Mouse (Mus musculus): ENCODE data around the gene Cd3g. TPM values are rescaled to one million over a fixed set of nuclear protein-coding genes. Genes with fewer than 3 reads are reported as not detected.

Gene Cd3g
- polyA plus RNA-seq, 1 experiment: not detected

DNA sequence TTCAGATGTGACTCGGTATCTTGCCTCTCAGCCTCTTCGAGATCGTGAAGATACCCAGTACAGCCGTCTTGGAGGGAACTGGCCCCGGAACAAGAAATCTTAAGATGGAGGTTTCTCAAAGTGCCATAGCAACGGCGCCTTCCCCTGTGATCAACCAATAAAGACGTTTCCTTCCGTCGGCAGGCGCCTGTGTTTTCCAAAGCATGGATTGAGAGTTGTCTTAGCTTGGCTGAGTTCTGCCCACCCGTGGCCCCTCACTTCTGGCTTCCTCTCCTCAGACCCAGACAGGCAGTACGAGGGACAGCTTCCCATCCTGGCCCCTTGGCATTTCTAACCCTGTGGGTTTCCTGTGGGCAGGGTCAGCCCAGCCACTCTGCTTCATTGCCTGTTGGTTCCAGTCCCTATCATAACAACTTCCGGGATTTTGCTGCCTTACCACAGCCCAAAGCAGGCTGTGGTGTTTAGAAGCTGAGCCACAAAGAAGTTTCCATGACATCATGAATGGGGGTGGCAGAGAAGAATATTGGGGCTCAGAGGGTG, 6.1 kb upstream of the Cd3g start:
- Histone ChIP-seq H3ac (ENCODE audit: control insufficient read depth, insufficient read length, low read depth) (no peak overlapping the region), H3K27me3 (ENCODE audit: control insufficient read depth, insufficient read depth, insufficient read length) (peaks cover 12% of the 10 kb centered on the region), H3K4me3 (ENCODE audit: insufficient read depth, poor library complexity, severe bottlenecking) (no peak overlapping the region), H3K79me2 (ENCODE audit: control insufficient read depth, insufficient read depth) (no peaks in the 10 kb centered on the region), H3K79me3 (ENCODE audit: low read depth) (no peaks in the 10 kb centered on the region), H3K36me3 (ENCODE audit: control insufficient read depth, insufficient read depth) (no peaks in the 10 kb centered on the region)
- TF ChIP-seq USF1 (IDR thresholded peaks at IDR 0.05; ENCODE audit: low read depth) (no peak), CTCF (IDR thresholded peaks at IDR 0.05; ENCODE audit: control insufficient read depth, insufficient read depth, insufficient read length) (no peak), MYOG (IDR thresholded peaks at IDR 0.05; ENCODE audit: control insufficient read depth, extremely low read depth, insufficient read length) (no peak), MAX (IDR thresholded peaks at IDR 0.05) (no peak), FOSL1 (IDR thresholded peaks at IDR 0.05; ENCODE audit: insufficient read depth, low read length, poor library complexity, severe bottlenecking) (no peak), MYOD1 (IDR thresholded peaks at IDR 0.05; ENCODE audit: control insufficient read depth, insufficient read length, low read depth) (no peak), CEBPB (IDR thresholded peaks at IDR 0.05; ENCODE audit: low read depth) (no peak)

DNA sequence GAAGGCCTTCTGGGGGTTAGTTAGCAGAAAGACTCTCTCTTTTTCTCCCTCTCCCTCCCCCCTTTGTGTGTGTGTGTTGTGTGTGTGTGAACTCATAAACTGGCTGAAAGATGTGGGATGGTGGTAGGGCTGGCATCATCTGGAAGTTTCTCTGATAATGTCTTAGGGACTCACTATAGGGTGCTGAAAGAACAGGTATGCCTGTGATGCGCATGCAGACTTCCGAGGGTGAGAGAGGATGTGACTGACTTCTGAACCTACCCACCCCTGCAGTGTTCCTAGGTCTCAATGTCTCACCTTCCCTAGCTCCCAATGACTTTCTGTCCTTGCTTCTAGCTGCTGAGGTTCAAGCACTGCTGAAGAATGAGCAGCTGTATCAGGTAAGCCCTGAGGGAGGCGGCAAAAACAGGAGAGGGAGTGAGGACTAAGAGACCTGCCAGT, 5.5 kb upstream of the Cd3g start:
- no peak overlapping the region for H3K4me3 ChIP-seq (ENCODE audit: insufficient read depth, poor library complexity, severe bottlenecking)
- H3K27me3 ChIP-seq (ENCODE audit: control insufficient read depth, insufficient read depth, insufficient read length): peaks cover 15% of the 10 kb centered on the region
- no peaks in the 10 kb centered on the region for H3K36me3 ChIP-seq (ENCODE audit: control insufficient read depth, insufficient read depth)
- no peaks in the 10 kb centered on the region for H3K79me2 ChIP-seq (ENCODE audit: control insufficient read depth, insufficient read depth)
- TF ChIP-seq USF1 (IDR thresholded peaks at IDR 0.05; ENCODE audit: low read depth) (no peak), CEBPB (IDR thresholded peaks at IDR 0.05; ENCODE audit: low read depth) (no peak), CTCF (IDR thresholded peaks at IDR 0.05; ENCODE audit: control insufficient read depth, insufficient read depth, insufficient read length) (no peak), MYOG (IDR thresholded peaks at IDR 0.05; ENCODE audit: control insufficient read depth, extremely low read depth, insufficient read length) (no peak), MAX (IDR thresholded peaks at IDR 0.05) (no peak), FOSL1 (IDR thresholded peaks at IDR 0.05; ENCODE audit: insufficient read depth, low read length, poor library complexity, severe bottlenecking) (no peak), MYOD1 (IDR thresholded peaks at IDR 0.05; ENCODE audit: control insufficient read depth, insufficient read length, low read depth) (no peak)
- H3K79me3 ChIP-seq (ENCODE audit: low read depth): no peaks in the 10 kb centered on the region
- H3ac ChIP-seq (ENCODE audit: control insufficient read depth, insufficient read length, low read depth): no peak overlapping the region

DNA sequence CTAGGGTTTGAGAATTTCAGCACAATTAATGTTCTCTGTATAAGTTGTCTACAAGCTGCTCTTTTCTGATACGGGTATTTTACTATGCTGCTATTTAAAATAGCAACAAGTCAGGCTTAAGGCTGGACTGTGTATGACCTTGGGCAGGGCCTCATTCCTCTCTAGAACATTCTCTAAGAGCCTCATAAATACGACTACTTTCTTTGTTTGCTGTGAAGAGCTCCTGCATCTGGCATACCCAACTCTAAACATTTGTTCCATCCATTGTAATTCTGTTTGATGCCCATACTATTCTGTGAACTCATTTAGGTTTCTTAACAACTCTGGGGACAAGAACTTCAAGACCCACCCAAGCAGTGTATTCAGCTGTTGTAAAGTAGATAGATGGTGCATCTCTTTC, 2.8 kb upstream of the Cd3g start:
- Histone ChIP-seq H3K36me3 (ENCODE audit: control insufficient read depth, insufficient read depth) (no peaks in the 10 kb centered on the region), H3ac (ENCODE audit: control insufficient read depth, insufficient read length, low read depth) (no peak overlapping the region), H3K79me3 (ENCODE audit: low read depth) (no peaks in the 10 kb centered on the region), H3K27me3 (ENCODE audit: control insufficient read depth, insufficient read depth, insufficient read length) (peaks cover 30% of the 10 kb centered on the region), H3K79me2 (ENCODE audit: control insufficient read depth, insufficient read depth) (no peaks in the 10 kb centered on the region), H3K4me3 (ENCODE audit: insufficient read depth, poor library complexity, severe bottlenecking) (no peak overlapping the region)
- no peak for TF ChIP-seq MYOG (IDR thresholded peaks at IDR 0.05; ENCODE audit: control insufficient read depth, extremely low read depth, insufficient read length)
- no peak for TF ChIP-seq FOSL1 (IDR thresholded peaks at IDR 0.05; ENCODE audit: insufficient read depth, low read length, poor library complexity, severe bottlenecking)
- no peak for TF ChIP-seq MYOD1 (IDR thresholded peaks at IDR 0.05; ENCODE audit: control insufficient read depth, insufficient read length, low read depth)
- TF ChIP-seq MAX (IDR thresholded peaks at IDR 0.05): no peak
- no peak for TF ChIP-seq USF1 (IDR thresholded peaks at IDR 0.05; ENCODE audit: low read depth)
- TF ChIP-seq CEBPB (IDR thresholded peaks at IDR 0.05; ENCODE audit: low read depth): no peak

DNA sequence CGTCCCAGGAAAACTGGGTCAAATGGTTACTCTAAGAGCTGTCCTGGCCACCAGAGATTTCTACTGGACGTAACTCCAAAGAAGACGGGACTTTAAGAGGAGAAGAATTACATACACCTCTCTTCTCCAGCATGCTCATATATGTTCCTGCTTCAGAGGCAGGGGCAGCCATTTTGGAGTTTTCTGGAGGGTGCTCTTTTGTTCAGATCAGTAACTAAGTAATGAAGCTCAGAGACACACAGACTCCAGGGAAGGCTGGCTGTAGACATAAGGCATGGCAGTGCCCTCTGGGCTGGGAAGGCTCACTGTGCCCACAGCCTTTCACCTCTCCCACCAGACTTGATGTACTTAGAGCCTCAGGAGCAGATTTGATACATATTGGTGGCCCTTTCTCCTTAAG, 2.3 kb upstream of the Cd3g start:
- Histone ChIP-seq H3K36me3 (ENCODE audit: control insufficient read depth, insufficient read depth) (no peaks in the 10 kb centered on the region), H3ac (ENCODE audit: control insufficient read depth, insufficient read length, low read depth) (no peak overlapping the region), H3K4me3 (ENCODE audit: insufficient read depth, poor library complexity, severe bottlenecking) (no peak overlapping the region), H3K79me2 (ENCODE audit: control insufficient read depth, insufficient read depth) (no peaks in the 10 kb centered on the region), H3K27me3 (ENCODE audit: control insufficient read depth, insufficient read depth, insufficient read length) (peaks cover 30% of the 10 kb centered on the region), H3K79me3 (ENCODE audit: low read depth) (no peaks in the 10 kb centered on the region)
- TF ChIP-seq FOSL1 (IDR thresholded peaks at IDR 0.05; ENCODE audit: insufficient read depth, low read length, poor library complexity, severe bottlenecking) (no peak), MYOG (IDR thresholded peaks at IDR 0.05; ENCODE audit: control insufficient read depth, extremely low read depth, insufficient read length) (no peak), CTCF (IDR thresholded peaks at IDR 0.05; ENCODE audit: control insufficient read depth, insufficient read depth, insufficient read length) (no peak), MAX (IDR thresholded peaks at IDR 0.05) (no peak), MYOD1 (IDR thresholded peaks at IDR 0.05; ENCODE audit: control insufficient read depth, insufficient read length, low read depth) (no peak), CEBPB (IDR thresholded peaks at IDR 0.05; ENCODE audit: low read depth) (no peak), USF1 (IDR thresholded peaks at IDR 0.05; ENCODE audit: low read depth) (no peak)

DNA sequence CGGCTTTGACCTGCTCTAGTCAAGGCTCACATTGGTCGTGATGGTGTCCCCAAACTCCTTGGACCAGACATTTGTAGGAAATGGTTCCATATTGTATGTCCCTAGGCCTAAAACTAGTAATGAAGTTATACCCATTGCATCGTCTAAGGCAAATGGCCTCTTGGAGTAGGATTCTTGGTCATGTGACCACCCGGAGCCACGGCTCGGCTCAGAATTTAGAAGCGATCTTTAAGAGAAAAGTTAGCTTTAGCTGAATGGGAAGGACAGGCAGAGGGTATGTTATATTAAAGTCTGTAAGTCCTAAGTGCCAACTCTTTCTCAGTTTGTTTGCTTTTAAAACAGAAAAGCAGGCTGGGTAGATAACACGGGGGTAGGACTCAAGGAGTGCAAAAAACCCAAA, 1.9 kb upstream of the Cd3g start:
- no peak for TF ChIP-seq MYOD1 (IDR thresholded peaks at IDR 0.05; ENCODE audit: control insufficient read depth, insufficient read length, low read depth)
- no peak for TF ChIP-seq MYOG (IDR thresholded peaks at IDR 0.05; ENCODE audit: control insufficient read depth, extremely low read depth, insufficient read length)
- TF ChIP-seq FOSL1 (IDR thresholded peaks at IDR 0.05; ENCODE audit: insufficient read depth, low read length, poor library complexity, severe bottlenecking): no peak
- no peak for TF ChIP-seq MAX (IDR thresholded peaks at IDR 0.05)
- TF ChIP-seq CTCF (IDR thresholded peaks at IDR 0.05; ENCODE audit: control insufficient read depth, insufficient read depth, insufficient read length): no peak
- Histone ChIP-seq H3ac (ENCODE audit: control insufficient read depth, insufficient read length, low read depth) (no peak overlapping the region), H3K4me3 (ENCODE audit: insufficient read depth, poor library complexity, severe bottlenecking) (no peak overlapping the region), H3K79me3 (ENCODE audit: low read depth) (no peaks in the 10 kb centered on the region), H3K27me3 (ENCODE audit: control insufficient read depth, insufficient read depth, insufficient read length) (peaks cover 30% of the 10 kb centered on the region), H3K36me3 (ENCODE audit: control insufficient read depth, insufficient read depth) (no peaks in the 10 kb centered on the region), H3K79me2 (ENCODE audit: control insufficient read depth, insufficient read depth) (no peaks in the 10 kb centered on the region)

DNA sequence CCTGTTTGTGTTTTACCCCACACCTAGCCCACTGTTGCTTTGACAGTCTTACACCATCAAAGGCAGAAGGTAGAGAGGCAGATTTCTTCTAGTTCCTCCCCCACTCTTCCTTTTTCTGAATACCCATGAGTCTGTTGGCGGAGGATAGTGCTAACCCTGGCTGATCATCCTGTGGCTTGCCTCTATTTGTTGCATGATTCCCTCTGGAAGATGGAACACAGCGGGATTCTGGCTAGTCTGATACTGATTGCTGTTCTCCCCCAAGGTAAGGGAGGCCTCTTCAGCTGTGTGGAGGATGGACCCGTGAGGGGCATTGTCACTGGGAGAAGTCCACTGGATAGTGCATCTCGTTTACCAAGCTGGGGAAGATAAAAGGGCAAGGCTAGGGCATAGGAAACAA, 1.4 kb upstream of the Cd3g start, which contains the start of gene Cd3d:
Gene Cd3d (plus strand): TSS at position 111 of the 400 bp plus-strand sequence.
- TF ChIP-seq FOSL1 (IDR thresholded peaks at IDR 0.05; ENCODE audit: insufficient read depth, low read length, poor library complexity, severe bottlenecking) (no peak), CTCF (IDR thresholded peaks at IDR 0.05; ENCODE audit: control insufficient read depth, insufficient read depth, insufficient read length) (no peak), CEBPB (IDR thresholded peaks at IDR 0.05; ENCODE audit: low read depth) (no peak), MYOG (IDR thresholded peaks at IDR 0.05; ENCODE audit: control insufficient read depth, extremely low read depth, insufficient read length) (no peak), MYOD1 (IDR thresholded peaks at IDR 0.05; ENCODE audit: control insufficient read depth, insufficient read length, low read depth) (no peak), MAX (IDR thresholded peaks at IDR 0.05) (no peak), USF1 (IDR thresholded peaks at IDR 0.05; ENCODE audit: low read depth) (no peak)
- H3ac ChIP-seq (ENCODE audit: control insufficient read depth, insufficient read length, low read depth): no peak within 1 kb of the TSS
- peaks cover 31% of the 10 kb centered on the region for H3K27me3 ChIP-seq (ENCODE audit: control insufficient read depth, insufficient read depth, insufficient read length)
- H3K79me2 ChIP-seq (ENCODE audit: control insufficient read depth, insufficient read depth): no peaks in the 10 kb centered on the region
- no peaks in the 10 kb centered on the region for H3K79me3 ChIP-seq (ENCODE audit: low read depth)
- H3K36me3 ChIP-seq (ENCODE audit: control insufficient read depth, insufficient read depth): no peaks in the 10 kb centered on the region
- no peak within 1 kb of the TSS for H3K4me3 ChIP-seq (ENCODE audit: insufficient read depth, poor library complexity, severe bottlenecking)

All from C2C12 (cell line).